Mouse (Mus musculus): Measurements from ENCODE around the gene 4930544D05Rik.
A peak's percentile ranks its signal among the peaks of the same experiment; 100 is the strongest.
"Not testable (repeated sequence)": the region's sequence is repeated elsewhere in the genome, so short reads cannot be mapped to it uniquely, and the experiment has no call there.

The 4930544D05Rik gene

DNA sequence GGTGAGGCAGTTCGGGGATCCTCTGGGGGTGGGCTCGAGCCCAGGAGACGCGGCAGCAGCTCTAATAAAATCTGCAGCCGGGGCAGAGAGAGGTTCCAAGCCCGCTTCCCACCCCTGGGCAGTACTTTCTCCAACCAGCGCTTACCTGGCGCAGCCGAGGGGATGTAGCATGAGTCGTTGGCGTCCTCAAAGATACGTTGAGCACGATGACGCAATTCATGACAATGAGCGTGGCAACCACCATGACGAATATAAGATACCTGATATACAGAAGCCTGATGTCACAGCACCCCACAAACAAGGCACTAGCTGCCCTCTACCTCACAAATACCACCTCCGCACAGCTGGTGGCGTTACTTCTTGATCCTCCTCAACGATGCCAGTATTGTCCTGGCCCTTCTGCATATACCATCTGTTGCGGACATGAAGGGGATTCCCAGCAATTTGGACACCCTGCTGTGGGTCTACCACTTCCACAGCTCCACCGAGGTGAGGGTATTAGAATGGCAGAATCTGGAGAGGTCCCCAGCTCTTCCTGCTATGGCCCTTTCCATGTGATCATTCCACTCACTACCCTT, at the start of gene 4930544D05Rik:
4930544D05Rik (plus strand) TSS at position 333 of the 578 bp plus-strand sequence.
- peak; percentile 49 for DNase-seq (ENCODE audit: low read depth, low spot score)
- H3K36me3 ChIP-seq (ENCODE audit: control insufficient read depth, insufficient read depth, low read length, poor library complexity, severe bottlenecking): no peaks in the 10 kb centered on the region
- no peaks in the 10 kb centered on the region for H3K27me3 ChIP-seq (ENCODE audit: control insufficient read depth, insufficient read depth, low read length, poor library complexity, severe bottlenecking)

DNA sequence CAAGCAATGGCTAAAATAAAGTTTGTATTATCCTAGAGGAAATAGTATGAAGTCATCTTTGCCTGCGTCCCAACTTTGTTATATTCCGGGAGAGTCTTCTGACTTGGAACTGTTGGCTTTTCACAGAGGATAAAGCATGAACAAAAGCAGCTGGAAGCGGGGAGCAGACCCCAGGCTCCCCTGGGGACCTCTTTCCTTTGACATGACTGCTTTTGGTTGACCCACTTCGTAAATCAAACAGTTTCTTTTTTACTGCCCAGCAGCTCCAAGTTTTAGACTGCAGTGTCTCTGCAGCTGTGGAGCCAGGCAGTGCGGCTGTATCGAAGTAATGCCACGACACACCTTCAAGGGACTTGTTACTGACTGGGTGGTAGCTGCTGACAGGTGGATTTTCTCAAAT, 49.1 kb upstream of the 4930544D05Rik start:
- DNase-seq (ENCODE audit: low read depth, low spot score): no peak
- Histone ChIP-seq H3K36me3 (ENCODE audit: control insufficient read depth, insufficient read depth, low read length, poor library complexity, severe bottlenecking) (no peaks in the 10 kb centered on the region), H3K27me3 (ENCODE audit: control insufficient read depth, insufficient read depth, low read length, poor library complexity, severe bottlenecking) (no peaks in the 10 kb centered on the region)

DNA sequence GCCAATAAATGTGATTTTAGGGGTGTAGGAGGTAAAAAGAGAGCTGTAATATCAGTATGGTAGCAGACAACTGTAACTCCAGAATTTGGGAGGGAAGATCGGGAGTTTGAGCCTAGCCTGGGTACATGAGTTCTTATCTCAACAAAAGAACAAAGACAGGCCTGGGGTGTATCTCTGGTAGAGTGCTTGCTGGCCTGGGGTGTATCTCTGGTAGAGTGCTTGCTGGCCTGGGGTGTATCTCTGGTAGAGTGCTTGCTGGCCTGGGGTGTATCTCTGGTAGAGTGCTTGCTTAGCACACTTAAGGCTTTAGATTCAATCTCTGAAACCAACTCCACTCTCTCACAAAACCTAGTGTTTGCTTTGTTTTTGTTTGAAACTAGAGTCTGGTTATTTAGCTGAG, 45.0 kb upstream of the 4930544D05Rik start:
- not testable (repeated sequence) for H3K36me3 ChIP-seq (ENCODE audit: control insufficient read depth, insufficient read depth, low read length, poor library complexity, severe bottlenecking); H3K27me3 ChIP-seq (ENCODE audit: control insufficient read depth, insufficient read depth, low read length, poor library complexity, severe bottlenecking); DNase-seq (ENCODE audit: low read depth, low spot score)

DNA sequence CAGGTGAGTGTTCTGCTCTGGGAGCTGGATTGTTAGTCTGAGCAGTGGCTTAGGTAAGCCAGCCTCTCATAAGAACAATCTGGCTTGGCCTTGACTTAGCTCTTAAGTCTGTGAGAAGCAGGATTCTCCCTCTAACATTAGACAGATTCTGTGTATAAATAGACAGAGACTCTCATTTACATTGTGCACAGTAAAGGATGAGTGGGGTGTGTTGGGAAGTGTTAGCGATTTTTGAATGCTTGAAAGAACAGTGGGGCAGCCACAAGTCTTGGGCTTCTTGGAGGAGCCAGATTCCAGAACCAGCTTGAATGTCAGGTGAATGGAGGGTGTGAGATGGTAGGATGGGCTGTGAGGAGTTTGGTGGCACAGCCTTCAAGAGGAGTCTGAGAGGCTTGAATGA, 44.0 kb upstream of the 4930544D05Rik start:
- DNase-seq (ENCODE audit: low read depth, low spot score): no peak
- no peaks in the 10 kb centered on the region for H3K36me3 ChIP-seq (ENCODE audit: control insufficient read depth, insufficient read depth, low read length, poor library complexity, severe bottlenecking)
- no peaks in the 10 kb centered on the region for H3K27me3 ChIP-seq (ENCODE audit: control insufficient read depth, insufficient read depth, low read length, poor library complexity, severe bottlenecking)

DNA sequence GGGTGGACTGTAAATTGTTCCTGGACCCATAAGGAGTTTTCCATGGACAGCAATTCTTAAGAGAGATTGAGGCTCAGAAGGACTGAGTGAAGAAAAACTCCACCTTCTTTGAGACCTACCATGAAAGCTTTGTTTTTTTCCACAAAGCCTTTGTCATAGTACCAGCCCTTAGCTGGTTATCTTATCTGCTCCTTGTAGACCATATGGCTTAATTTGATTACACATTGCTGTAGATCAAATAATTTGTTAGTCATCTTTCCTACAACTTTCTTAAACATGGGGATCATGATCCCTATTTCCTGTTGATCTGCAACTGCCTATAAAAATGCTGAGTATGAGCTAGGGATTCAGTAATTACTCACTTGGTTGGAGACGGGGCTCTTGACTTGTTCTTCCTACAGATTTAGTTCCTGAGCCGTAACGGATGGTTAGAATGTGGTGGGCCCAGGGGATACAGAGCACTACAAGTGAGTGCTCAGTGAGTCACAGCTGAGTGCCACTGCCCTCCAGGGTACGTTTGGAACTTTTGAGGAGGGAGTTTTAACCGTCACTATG, 43.2 kb upstream of the 4930544D05Rik start:
- Histone ChIP-seq H3K27me3 (ENCODE audit: control insufficient read depth, insufficient read depth, low read length, poor library complexity, severe bottlenecking) (no peaks in the 10 kb centered on the region), H3K36me3 (ENCODE audit: control insufficient read depth, insufficient read depth, low read length, poor library complexity, severe bottlenecking) (no peaks in the 10 kb centered on the region)
- DNase-seq (ENCODE audit: low read depth, low spot score): no peak

DNA sequence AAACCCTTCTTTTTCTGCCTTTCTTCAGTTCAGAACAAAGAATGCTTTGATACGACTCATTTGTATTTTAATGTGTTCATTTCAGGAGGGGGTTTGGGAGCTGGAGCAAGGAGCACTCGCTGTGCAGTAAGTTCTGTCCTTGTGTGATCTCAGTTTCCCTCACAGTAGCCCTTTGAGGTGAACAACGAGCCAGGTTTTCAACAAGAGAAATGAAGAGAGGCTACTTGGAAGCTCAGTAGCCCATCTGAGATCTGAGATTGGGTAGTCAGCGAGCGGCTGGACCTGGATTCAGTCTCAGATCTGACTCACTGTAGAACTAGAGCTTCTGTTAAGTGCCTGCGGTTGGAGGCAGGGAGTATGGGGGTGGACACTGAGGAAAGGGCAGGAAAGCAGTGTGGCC, 41.8 kb upstream of the 4930544D05Rik start:
- no peak for DNase-seq (ENCODE audit: low read depth, low spot score)
- no peaks in the 10 kb centered on the region for H3K36me3 ChIP-seq (ENCODE audit: control insufficient read depth, insufficient read depth, low read length, poor library complexity, severe bottlenecking)

DNA sequence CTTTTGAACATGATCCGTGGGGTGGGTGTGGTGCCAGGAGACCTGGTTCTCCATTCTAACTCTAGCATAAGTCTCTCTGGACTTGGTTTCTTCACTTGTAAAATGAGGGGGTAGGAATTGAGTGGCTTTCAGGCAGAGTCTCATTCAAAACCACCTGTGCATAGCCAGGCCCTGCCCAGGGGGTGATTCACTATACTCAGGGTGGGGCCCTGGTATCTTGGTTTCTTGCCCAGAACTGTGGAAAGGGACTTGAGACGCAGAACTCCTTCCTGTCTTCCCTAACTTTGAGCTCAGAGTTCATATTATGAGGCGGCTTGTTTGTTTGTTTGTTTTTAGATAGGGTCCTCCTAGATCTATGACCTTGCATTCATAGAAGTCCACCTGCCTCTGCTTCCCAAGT, 38.4 kb upstream of the 4930544D05Rik start:
- DNase-seq (ENCODE audit: low read depth, low spot score): no peak
- Histone ChIP-seq H3K36me3 (ENCODE audit: control insufficient read depth, insufficient read depth, low read length, poor library complexity, severe bottlenecking) (no peaks in the 10 kb centered on the region), H3K27me3 (ENCODE audit: control insufficient read depth, insufficient read depth, low read length, poor library complexity, severe bottlenecking) (no peaks in the 10 kb centered on the region)

More for the DNA sequence above, 41.8 kb upstream of the 4930544D05Rik start:
- H3K27me3 ChIP-seq (ENCODE audit: control insufficient read depth, insufficient read depth, low read length, poor library complexity, severe bottlenecking): no peaks in the 10 kb centered on the region

DNA sequence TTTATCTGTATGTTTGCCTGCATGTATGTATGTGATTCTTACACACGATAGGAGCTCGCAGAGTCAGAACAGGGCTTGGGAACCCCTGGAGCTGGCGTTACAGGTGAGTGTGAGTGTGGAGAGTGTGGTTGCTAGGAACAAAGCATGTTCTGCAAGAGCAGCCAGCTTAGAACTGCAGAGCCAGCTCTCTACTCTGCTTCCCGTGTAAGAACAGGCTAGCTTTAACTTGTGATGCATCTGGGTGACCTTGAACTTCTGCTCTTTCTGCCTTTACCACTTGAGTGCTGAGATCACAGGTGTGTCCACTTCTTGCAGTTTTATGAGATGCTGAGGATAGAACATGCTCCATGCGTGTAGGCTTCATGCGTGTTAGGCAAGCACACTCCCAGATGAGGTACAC, 36.7 kb upstream of the 4930544D05Rik start:
- DNase-seq (ENCODE audit: low read depth, low spot score): no peak
- Histone ChIP-seq H3K36me3 (ENCODE audit: control insufficient read depth, insufficient read depth, low read length, poor library complexity, severe bottlenecking) (no peaks in the 10 kb centered on the region), H3K27me3 (ENCODE audit: control insufficient read depth, insufficient read depth, low read length, poor library complexity, severe bottlenecking) (no peaks in the 10 kb centered on the region)

DNA sequence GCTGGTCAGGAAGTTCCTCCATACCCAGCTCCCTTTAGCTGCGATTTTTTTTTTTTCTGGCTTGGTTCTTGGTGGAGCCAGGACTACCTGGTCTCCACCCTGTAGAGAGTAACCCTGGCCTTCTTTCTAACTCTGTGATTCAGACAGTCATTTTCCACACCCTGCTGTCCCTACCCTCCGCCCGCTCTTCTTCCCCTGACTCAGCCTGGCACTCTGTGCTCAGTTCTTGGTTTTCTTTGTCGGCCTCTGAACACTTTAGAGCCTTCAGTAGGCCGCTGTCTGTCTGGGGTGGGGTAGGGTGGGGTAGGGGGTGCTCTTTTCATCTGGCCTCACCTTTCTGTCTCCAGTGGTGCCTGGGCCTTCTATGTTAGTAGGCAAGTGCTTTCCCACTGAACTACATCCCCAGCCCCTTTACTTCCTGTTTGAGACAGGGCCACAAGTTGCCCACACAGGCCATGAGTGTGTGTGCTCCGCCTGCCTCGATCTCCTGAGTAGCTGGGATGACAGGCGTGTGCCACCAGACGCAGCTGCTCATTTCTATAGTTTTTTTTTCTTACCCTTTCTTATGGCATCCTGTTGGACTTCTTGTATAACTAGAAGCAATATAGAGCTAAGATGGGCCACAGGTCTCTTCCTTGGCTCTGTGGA, 35.8 kb upstream of the 4930544D05Rik start:
- DNase-seq (ENCODE audit: low read depth, low spot score): no peak
- Histone ChIP-seq H3K36me3 (ENCODE audit: control insufficient read depth, insufficient read depth, low read length, poor library complexity, severe bottlenecking) (no peaks in the 10 kb centered on the region), H3K27me3 (ENCODE audit: control insufficient read depth, insufficient read depth, low read length, poor library complexity, severe bottlenecking) (no peaks in the 10 kb centered on the region)

DNA sequence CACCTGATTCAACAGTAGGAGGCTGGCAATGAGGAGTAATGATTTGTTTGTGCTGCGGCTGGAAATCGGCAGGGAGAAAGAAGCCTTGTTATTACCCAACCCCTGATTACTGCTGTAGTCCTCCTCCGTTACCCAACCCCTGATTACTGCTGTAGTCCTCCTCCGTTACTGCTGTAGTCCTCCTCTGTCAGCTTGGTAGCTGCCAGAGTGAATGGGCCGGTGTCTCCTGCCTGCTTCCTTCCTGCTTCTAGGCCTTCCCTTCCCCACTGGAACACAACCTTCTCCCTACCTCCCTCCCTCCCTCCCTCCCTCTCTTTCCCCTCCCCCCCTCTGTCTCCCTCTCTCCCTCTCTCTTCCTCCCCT, 35.3 kb upstream of the 4930544D05Rik start:
- Histone ChIP-seq H3K27me3 (ENCODE audit: control insufficient read depth, insufficient read depth, low read length, poor library complexity, severe bottlenecking) (no peaks in the 10 kb centered on the region), H3K36me3 (ENCODE audit: control insufficient read depth, insufficient read depth, low read length, poor library complexity, severe bottlenecking) (no peaks in the 10 kb centered on the region)
- DNase-seq (ENCODE audit: low read depth, low spot score): no peak

DNA sequence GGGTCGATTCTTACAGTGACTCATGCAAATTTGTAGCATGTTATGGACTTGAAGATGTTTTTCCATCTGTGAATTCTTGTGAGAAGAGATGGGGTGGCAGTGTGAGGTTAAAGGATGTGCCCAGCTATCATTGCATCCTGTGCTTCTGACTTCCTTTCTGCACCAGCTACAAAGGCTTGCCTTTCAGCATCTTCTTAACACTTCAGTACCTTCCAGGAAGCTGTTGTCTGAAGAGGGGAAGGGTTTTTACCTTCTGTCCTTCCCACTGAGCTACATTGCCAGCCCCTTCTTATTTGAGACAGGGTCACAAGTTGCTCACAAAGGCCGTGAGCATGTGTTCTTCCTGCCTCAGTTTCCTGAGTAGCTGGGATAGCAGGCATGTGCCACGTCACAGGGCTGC, 34.7 kb upstream of the 4930544D05Rik start:
- H3K36me3 ChIP-seq (ENCODE audit: control insufficient read depth, insufficient read depth, low read length, poor library complexity, severe bottlenecking): no peaks in the 10 kb centered on the region
- H3K27me3 ChIP-seq (ENCODE audit: control insufficient read depth, insufficient read depth, low read length, poor library complexity, severe bottlenecking): no peaks in the 10 kb centered on the region
- DNase-seq (ENCODE audit: low read depth, low spot score): peak; percentile 46

DNA sequence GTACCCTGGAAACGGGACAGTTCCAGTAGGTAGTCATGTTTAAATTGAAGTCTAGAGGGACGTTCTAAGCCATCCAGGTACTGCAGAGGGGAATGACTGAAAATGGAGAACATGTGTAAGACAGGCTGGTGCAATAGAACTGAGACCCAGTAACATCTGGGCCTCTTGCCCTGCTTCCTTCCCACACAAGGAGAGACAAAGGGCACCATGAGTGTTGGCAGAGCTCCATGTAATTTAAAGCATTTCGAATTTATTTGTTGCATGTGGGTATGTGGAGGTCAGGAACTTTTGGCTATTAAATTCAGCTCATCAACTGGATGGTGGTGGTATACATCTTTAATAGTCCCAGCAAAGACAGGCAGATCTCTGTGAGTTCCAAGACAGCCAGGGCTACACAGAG, 33.5 kb upstream of the 4930544D05Rik start:
- H3K36me3 ChIP-seq (ENCODE audit: control insufficient read depth, insufficient read depth, low read length, poor library complexity, severe bottlenecking): no peaks in the 10 kb centered on the region
- DNase-seq (ENCODE audit: low read depth, low spot score): no peak

DNA sequence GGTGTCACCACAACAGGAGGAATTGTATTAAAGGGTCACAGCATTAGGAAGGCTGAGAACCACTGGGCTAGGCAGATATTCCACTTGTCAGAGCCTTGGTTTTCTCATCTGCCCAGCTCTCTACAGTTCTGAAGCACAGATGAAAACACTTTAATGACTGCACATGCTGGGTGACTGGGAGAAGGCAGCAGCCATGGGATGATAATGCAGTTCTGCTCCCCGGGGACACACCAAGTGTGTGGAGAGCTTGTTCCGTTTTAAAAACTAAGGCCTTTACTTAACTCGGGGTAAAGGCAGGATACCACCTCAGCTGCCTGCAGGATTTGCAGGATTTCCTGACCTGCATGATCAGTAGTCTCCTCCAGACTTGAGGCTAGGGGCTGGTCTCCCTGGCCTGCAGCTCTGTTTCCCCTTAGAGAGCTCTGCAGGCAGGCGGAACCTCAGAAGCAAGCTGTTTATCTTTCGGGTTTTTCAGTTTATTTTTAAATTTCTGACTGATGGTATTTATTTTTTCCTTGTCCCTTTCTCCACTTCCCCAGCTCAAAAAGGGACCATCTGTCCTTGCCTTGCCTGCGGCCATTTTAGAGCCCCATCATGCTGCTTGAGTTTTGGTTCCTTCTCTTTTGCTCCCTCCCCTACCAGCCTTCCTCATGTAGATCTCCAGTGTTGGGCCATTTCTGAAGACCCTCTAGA, 32.5 kb upstream of the 4930544D05Rik start:
- DNase-seq (ENCODE audit: low read depth, low spot score): no peak
- H3K36me3 ChIP-seq (ENCODE audit: control insufficient read depth, insufficient read depth, low read length, poor library complexity, severe bottlenecking): no peaks in the 10 kb centered on the region
- H3K27me3 ChIP-seq (ENCODE audit: control insufficient read depth, insufficient read depth, low read length, poor library complexity, severe bottlenecking): no peaks in the 10 kb centered on the region

More for the DNA sequence above, 33.5 kb upstream of the 4930544D05Rik start:
- H3K27me3 ChIP-seq (ENCODE audit: control insufficient read depth, insufficient read depth, low read length, poor library complexity, severe bottlenecking): no peaks in the 10 kb centered on the region

DNA sequence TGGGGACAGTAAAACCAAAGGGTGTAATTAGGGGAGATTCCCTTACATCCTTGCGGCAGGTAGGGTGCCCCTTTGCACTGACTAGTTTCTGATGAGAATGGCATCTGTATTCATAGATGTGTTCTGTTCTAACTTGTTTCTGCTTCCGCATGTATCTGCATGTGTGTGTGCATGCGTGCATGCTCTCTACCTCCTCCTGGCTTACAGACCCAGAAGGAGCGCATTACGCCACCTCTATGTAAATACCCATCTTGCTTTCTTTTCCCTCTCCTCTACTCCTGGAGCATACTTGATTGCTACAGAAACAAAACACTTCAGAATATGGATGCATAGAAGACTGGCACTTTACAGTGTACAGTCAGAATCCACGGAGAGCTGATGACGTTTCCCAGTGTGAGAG, 31.9 kb upstream of the 4930544D05Rik start:
- Histone ChIP-seq H3K36me3 (ENCODE audit: control insufficient read depth, insufficient read depth, low read length, poor library complexity, severe bottlenecking) (no peaks in the 10 kb centered on the region), H3K27me3 (ENCODE audit: control insufficient read depth, insufficient read depth, low read length, poor library complexity, severe bottlenecking) (no peaks in the 10 kb centered on the region)
- no peak for DNase-seq (ENCODE audit: low read depth, low spot score)

DNA sequence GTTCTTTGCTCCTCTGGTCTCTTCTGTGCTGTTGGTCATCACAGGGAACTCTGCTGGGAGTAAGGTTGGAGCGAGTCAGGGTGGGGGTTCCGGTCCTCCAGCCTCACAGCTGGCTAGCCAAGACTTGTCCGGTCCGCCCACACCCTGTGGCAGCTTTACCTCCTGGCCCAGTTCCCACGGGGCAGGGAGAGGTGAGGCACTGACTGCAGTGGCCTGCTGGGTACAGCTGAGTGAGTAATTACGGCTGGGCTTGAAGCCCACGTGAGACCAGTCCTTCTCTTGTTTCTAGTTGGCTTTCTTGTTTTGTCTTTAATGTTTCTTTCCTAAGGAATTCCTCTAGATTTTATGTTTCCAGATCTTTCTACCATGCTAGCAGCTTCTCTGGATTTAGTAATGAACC, 30.2 kb upstream of the 4930544D05Rik start:
- DNase-seq (ENCODE audit: low read depth, low spot score): no peak

More for the DNA sequence above, 30.2 kb upstream of the 4930544D05Rik start:
- Histone ChIP-seq H3K27me3 (ENCODE audit: control insufficient read depth, insufficient read depth, low read length, poor library complexity, severe bottlenecking) (no peaks in the 10 kb centered on the region), H3K36me3 (ENCODE audit: control insufficient read depth, insufficient read depth, low read length, poor library complexity, severe bottlenecking) (no peaks in the 10 kb centered on the region)
